Mouse (Mus musculus) R1 (cell line): Measurements from ENCODE around the gene Ddx5.
"Not testable (repeated sequence)": the region's sequence is repeated elsewhere in the genome, so short reads cannot be mapped to it uniquely, and the experiment has no call there.

Experiments
- DNase-seq: peaks from one replicate; pipeline ENCODE4 v3.0.0-alpha.2; 2018; ENCODE audit warnings: low read depth, low spot score

Ddx5 gene

DNA sequence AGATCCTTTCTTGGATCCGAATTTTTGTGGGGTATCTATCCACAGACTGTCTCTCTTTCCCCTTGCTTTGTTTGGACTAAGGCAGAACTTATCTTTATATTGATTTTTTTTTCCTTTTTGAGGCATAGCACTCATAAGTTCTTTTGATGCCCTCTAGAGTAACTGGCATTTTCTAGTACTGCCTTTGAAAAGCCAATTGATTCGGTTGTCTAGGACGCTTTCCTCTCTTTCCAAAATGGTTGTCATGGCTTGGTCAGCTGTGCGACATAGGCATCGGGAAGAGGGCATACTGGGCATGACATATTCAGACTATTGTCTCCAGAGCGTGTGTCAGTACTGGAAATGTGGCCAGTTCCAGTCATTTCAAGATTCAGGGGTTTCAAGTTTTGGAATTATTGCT, 664 bp upstream of the Ddx5 start:
- DNase-seq: no peak

GRCm38 (mm10) chr11:106788026-106788774, 785 bp downstream of the Ddx5 start:
- DNase-seq: peak; percentile 95

DNA sequence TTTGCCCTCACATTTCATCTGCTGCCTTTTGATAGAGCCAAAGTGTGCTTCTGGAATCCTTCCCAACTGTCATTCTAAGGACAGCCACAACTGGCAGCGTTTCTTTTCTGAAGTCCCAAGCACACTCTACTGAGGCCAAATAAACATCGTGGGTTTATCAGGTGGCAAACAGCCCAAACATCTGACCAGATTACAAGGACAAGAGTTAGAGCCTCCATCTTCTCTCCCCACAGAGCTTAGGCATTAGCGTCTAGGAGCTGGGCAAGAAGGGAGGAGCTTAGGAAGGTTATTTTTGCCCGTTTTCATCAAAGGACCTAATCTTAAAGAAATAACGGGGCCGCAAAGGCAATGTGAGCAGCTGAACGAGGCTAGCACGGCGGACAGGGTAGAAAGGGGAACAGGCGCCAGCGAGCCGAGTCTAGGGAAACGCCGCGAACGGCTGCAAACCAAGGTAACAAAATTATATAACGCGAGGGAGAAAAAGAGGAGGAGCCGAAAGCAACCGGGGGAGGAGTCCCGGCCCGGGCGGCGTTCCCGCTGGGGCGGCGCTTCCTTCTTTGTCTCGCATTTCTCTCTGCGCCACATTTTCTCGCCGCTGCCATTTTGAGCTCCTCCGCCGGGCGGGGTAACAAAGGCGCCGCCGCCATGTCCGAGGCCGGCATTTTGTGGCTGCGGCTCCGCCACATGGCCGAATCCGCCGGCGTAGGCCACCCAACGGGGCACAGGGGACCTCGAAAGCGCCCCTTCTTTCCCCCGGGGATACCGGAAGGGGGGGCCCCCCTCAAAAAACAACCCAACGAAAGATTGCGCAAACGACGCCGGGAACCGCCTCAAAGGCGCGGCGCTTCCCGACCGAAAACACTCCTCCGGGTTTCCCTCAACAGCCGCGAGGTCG, 1.6 kb downstream of the Ddx5 start:
- peak; percentile 86 for DNase-seq

GRCm38 (mm10) chr11:106785043-106785442, 3.9 kb downstream of the Ddx5 start:
- DNase-seq: no peak

DNA sequence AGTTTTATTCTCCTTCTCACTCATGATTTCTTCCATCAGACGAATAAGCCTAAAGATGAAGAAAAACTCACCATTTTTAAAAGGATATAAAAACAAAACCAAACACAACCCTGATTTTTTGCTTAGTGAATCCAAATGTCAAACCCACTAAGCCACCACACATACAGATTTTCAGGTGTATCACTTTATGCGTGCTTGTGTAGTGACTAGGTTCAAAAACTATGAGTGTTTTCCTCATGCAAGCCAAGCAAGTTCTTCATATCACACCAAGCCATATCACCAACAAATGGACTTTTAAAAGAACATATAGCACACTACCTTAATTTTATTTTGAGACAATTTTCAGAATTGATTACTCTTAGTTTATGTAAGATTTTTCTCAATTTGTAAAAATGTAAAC, 4.5 kb downstream of the Ddx5 start:
- DNase-seq: no peak

GRCm38 (mm10) chr11:106782841-106783764, 5.9 kb downstream of the Ddx5 start:
- DNase-seq: no peak

DNA sequence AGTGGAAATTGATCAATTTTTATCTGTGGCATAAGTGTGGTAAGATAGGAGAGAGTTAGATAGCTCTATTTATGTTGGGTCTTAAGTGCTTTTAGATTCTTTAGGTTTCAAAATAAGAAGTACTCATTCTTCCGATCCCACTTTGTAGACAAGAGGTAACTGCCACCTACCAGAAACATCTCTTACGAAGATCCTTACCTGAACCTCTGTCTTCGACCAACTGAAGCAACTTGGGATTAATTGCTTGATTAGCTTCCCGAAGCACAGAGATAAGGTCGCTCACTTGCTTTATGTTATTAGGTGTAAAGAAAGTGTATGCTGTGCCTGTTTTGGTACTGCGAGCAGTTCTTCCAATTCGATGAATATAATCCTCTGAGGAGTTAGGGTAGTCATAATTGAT, 6.7 kb downstream of the Ddx5 start:
- not testable (repeated sequence) for DNase-seq

- no peak for DNase-seq
Measured at GRCm38 (mm10) chr11:106780590-106781220, 8.3 kb downstream of the Ddx5 start.

- DNase-seq: no peak
Measured at GRCm38 (mm10) chr11:106780089-106780425, 8.9 kb downstream of the Ddx5 start.

DNA sequence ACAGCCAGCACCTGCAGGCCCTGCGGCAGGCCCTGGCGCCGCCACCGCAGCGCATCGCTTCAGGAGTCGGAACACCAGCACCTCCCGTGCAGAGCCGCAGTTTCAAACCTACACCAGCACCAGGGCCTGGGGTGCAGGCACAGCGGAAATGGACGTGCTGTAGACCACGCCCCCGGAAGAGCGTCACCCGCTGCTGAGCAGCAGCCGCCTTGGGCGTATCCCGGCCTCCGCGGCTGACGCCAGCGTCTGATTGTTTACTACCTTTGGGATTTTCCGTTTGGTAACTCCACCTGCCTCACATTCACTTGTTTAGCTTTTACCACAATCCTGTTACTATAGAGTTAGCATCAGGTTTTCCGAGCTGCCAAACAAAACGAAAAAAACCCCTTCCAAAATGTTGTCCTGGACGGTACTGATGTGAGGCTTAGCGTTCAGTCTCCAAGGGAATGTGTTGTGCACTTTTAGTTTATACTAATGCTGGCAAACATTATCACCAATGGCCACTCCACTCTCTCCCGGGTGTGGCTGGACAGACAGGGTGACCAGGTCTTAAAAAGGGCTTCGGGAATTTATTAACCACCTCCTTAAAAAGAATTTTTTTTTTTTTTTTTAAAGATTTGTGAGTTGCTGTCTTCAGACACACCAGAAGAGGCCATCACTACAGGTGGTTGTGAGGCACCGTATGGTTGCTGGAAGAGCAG, 9.4 kb downstream of the Ddx5 start, which contains the start of gene Polg2:
Gene Polg2 (minus strand): TSS at position 150 of the 701 bp plus-strand sequence.
- peak; percentile 95 for DNase-seq

GRCm38 (mm10) chr11:106778589-106779387, 10.2 kb downstream of the Ddx5 start:
- no peak for DNase-seq

DNA sequence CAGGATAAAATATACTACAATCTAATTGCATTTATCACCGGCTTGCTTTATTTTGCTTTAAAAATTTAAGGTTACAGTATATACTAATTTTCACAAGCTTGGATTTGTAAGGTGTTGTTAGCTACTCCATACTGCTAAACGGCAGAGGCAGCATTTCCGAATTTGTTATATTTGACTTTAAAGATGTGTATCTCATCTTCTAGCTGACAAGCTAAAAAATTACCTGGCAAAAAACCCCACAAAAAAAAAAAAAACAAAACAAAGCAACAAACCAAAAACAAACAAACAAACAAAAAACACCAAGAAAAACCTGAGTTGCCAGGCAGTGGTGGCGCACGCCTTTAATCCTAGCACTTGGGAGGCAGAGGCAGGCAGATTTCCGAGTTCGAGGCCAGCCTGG, 10.9 kb downstream of the Ddx5 start:
- DNase-seq: no peak

DNA sequence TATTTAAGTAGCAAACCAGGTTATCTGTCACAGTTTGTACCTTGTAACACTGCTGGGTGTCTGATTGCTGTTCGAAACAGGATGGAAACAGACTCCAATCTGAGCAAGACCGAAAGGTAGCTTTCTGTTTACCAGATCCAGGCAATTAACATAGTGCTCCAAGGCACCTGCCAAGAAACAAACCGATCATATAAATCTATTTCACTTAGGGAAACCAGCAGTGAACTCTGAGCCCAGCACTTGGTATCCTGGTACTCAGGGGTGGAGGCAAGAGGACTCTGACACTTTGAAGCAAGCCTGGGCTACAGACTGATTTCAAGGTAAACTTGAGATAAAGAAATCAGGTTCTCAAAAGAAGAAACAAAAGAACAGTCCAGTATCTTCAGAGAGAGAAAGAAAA, 11.6 kb downstream of the Ddx5 start:
- no peak for DNase-seq

GRCm38 (mm10) chr11:106776960-106777359, 12.0 kb downstream of the Ddx5 start:
- no peak for DNase-seq

- DNase-seq: no peak
Measured at GRCm38 (mm10) chr11:106773061-106773460, 15.9 kb downstream of the Ddx5 start.

GRCm38 (mm10) chr11:106770195-106770974, 18.6 kb downstream of the Ddx5 start:
- peak; percentile 54 for DNase-seq

GRCm38 (mm10) chr11:106767516-106767915, 21.5 kb downstream of the Ddx5 start:
- DNase-seq: peak; percentile 67

DNA sequence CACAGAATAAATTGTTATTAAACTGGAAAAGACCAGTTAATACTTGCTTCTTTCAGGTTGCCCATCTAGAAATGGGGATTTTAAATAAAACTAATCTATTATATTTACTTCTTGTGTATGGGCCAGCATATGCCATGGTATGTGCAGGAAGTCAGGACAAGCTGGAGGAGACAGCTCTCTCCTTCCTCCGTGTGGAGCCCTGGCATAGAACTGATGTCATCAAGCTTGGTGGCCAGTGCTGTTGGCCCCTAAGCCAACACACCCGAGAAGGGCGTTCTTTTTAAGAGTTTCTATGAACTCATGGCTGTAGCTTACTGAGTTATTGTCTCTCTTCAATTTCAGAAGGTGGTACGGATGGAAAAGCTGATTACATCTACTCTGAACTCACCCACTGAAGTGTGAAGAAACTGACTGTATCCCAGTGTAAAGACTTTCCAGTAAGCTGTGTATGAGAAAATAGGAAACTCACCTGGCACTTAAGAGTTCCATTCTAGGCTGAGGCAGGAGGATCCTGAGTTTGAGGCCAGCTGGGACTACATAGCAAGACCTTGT, 22.3 kb downstream of the Ddx5 start:
- no peak for DNase-seq

GRCm38 (mm10) chr11:106762800-106763185, 26.2 kb downstream of the Ddx5 start:
- DNase-seq: no peak
